Mouse (Mus musculus) lung, adult 2 months (tissue): ENCODE data around the gene Scrt2. TPM values are rescaled to one million over a fixed set of nuclear protein-coding genes. Genes with fewer than 3 reads are reported as not detected.

ENCODE experiments used
- DNase-seq: peaks from one replicate; pipeline ENCODE4 v3.0.0; 2022
- H3K4me1 ChIP-seq: fragments of 200-500 bp; 2 replicates; pipeline ENCODE4 v1.6.1; 2011; ENCODE audit warnings: low read length; ENCODE audit not compliant: control insufficient read depth, insufficient read depth
- H3K4me3 ChIP-seq: fragments of 200-500 bp; replicated peaks from 2 replicates; pipeline ENCODE3; 2011; ENCODE audit warnings: low read depth, mild to moderate bottlenecking, control low read depth, low read length; ENCODE audit errors: extremely low read depth
- CTCF ChIP-seq: fragments of 200-500 bp; IDR thresholded peaks from 2 replicates; pipeline ENCODE4 v1.5.1; 2011; ENCODE audit warnings: mild to moderate bottlenecking, low read length, control low read depth; ENCODE audit not compliant: insufficient read depth
- POLR2A ChIP-seq: fragments of 200-500 bp; IDR thresholded peaks from 2 replicates; pipeline ENCODE4 v1.6.1; 2011; ENCODE audit warnings: low read depth, mild to moderate bottlenecking, control low read depth, low read length, borderline replicate concordance; ENCODE audit errors: extremely low read depth
- WGBS: fragments of 180-500 bp; shearing (Covaris S2); methylation state at CpG from one replicate; pipeline ENCODE4 v1.1.7; 2018; 5-methylcytosine and 5-hydroxymethylcytosine counted together
- polyA plus RNA-seq: library from polyadenylated mRNA; depleted of rRNA; stranded (reverse); fragments of >200 nt; gene quantifications from 2 replicates; pipeline ENCODE4 v1.2.3, GENCODE M21; 2012

The Scrt2 gene
- polyA plus RNA-seq, 1 experiment, result not detected

GRCm38 (mm10) chr2:152114057-152114975, 33.0 kb downstream of the Scrt2 start:
- Histone ChIP-seq H3K4me1 (no peaks in the 10 kb centered on the region), H3K4me3 (no peak overlapping the region)

DNA sequence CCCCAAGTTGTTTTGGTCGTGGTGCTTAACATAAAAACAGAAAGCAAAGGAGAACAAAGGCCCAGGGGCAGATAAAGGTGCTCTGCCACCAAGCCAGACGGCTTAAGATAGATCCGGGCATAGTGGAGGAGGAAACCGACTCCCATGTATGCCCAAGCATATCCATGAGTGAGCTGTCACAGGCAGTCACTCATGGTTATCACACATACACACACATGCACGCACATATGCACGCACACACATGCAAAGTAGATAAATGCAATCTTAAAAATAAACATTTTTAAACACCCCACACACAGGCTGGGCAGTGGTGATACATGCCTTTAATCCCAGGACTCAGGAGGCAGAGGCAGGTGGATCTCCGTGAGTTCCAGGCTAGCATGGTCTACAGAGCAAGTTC, 36.4 kb downstream of the Scrt2 start:
- no peak overlapping the region for H3K4me3 ChIP-seq
- no peak for TF ChIP-seq CTCF
- no peak for TF ChIP-seq POLR2A
- 79% methylated on average over 7 of the region's 7 CpGs for WGBS
- H3K4me1 ChIP-seq, result no peaks in the 10 kb centered on the region
- no peak for DNase-seq

More at GRCm38 (mm10) chr2:152114057-152114975, 33.0 kb downstream of the Scrt2 start:
- DNase-seq, result no peak
- no peak for TF ChIP-seq POLR2A
- TF ChIP-seq CTCF, result no peak
- WGBS, result 19% methylated on average over 36 of the region's 36 CpGs

DNA sequence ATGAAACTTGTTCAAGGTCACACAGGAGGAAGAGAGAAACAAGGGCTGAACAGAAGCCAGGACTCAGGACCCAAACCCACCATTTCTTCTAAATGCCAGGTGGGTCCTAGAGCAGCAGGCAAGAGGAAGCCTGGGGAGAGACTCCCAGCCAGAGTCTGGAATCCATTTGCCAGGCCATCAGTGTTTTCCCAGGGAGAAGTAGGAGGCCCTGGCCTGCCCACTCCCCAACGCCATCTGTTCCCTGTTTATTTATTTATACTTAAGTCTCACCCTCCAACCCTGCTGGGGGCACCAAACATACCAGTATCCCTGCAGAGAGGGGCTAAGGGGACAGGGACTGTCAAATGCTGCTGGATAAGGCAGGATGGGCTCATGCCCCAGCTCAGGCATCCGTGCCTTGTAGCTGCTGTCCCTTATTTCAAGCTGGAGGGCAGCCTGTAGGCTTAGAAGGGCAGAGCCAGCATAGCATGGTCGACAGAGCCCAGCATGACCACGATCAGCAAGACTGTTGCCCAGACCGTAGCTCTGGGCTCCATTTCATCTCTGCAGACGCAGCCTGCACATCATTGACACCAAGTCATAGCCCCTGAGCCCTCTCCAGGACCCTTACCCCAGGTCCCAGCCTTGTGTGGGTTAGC, 38.0 kb downstream of the Scrt2 start:
- no peak overlapping the region for H3K4me3 ChIP-seq
- 57% methylated on average over 6 of the region's 6 CpGs for WGBS
- TF ChIP-seq CTCF, result no peak
- TF ChIP-seq POLR2A, result no peak
- H3K4me1 ChIP-seq, result no peaks in the 10 kb centered on the region
- DNase-seq, result no peak

DNA sequence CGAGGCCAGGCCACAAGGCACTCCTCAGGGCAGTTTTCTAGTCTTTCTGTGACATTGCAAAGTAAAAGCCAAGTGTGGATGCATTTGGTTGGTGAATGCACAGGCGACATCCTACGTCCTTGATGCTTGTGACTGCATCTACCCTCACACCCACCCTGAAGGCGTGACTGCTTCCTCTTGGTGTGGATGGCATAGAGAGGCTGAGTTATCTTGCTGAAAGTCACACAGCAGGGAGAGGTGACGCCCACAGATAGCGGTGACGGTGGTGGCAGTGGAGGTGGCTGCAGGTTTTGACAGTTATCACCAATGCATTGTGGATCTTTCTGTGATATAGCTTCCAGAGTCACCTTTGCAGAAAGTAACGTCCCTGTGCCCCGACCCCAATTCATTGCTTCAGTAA, 41.6 kb downstream of the Scrt2 start:
- WGBS, result 58% methylated on average over 9 of the region's 9 CpGs
- no peak overlapping the region for H3K4me3 ChIP-seq
- TF ChIP-seq POLR2A, result no peak
- no peak for TF ChIP-seq CTCF
- DNase-seq, result no peak
- no peaks in the 10 kb centered on the region for H3K4me1 ChIP-seq

DNA sequence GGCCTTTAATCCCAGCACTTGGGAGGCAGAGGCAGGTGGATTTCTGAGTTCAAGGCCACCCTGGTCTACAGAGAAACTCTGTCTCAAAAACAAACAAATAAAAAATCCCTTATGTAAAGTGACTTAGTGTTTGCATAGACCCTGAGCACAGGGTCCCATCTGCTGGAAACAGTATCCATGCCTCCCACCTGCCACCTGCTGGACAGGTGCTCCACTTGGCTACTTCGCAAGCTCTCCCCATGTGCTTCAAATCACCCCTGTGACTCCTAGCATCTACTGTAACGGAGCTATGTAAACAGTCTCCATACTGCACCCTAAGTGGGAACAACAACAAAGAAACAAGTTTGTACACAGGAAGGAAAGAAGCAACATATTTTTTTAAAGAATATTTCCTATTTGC, 47.3 kb downstream of the Scrt2 start:
- Histone ChIP-seq H3K4me1 (peaks cover 4% of the 10 kb centered on the region; the same call in 1 of the 2 replicates), H3K4me3 (no peak overlapping the region)
- no peak for DNase-seq
- TF ChIP-seq CTCF, result 0 out of 2 replicates have a peak, but pooled peaks have one; percentile 15
- no peak for TF ChIP-seq POLR2A
- 60% methylated on average over 2 of the region's 2 CpGs for WGBS

DNA sequence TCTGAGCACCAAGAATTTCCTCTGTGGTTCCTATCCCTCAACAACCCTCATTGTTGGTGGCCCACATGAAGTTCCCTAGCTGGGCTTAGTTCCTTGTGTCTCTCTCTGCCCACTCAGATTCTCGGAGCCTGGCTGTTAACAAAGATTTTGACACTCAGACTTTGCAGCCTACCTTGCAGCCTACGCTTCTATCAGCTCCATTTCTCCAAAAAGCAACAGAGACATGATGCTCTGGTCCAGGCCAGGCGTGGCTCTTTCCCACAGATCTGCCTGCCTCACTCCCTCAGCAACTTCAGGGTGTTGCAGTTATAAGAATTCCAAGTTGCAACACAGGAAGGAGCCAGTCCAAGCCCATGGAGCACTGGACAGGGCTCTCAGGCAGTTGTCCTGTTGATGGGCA, 48.4 kb downstream of the Scrt2 start:
- no peak for TF ChIP-seq POLR2A
- no peak for TF ChIP-seq CTCF
- WGBS, result 72% methylated on average over 3 of the region's 3 CpGs
- no peak for DNase-seq
- Histone ChIP-seq H3K4me1 (peaks cover 4% of the 10 kb centered on the region; the same call in 1 of the 2 replicates), H3K4me3 (no peak overlapping the region)

DNA sequence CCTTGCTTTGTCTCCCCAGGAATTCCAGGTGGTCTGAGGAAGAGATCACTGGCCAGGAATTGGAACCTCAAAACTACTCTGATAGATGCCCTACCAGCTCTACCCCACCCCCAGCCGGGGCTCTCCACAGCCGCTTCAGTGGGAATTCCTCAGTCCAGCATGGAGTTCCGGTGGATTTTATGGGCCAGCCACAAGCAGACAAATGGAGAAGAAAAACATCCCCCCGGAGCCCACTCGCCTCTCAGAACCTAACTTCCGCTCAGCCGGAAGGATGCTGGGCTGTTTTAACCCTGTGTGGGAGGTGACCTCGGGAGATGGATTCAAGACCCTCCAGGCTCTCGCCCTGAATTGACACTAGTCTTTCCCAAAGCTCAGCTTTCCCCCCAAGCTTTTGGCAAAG, 50.7 kb downstream of the Scrt2 start:
- no peak overlapping the region for H3K4me3 ChIP-seq
- peaks cover 4% of the 10 kb centered on the region; the same call in 1 of the 2 replicates for H3K4me1 ChIP-seq
- WGBS, result 38% methylated on average over 9 of the region's 9 CpGs
- no peak for DNase-seq
- TF ChIP-seq CTCF (no peak), POLR2A (no peak)

GRCm38 (mm10) chr2:152132691-152133090, 51.4 kb downstream of the Scrt2 start:
- TF ChIP-seq POLR2A (no peak), CTCF (no peak)
- H3K4me1 ChIP-seq, result peaks cover 4% of the 10 kb centered on the region; the same call in 1 of the 2 replicates
- 29% methylated on average over 8 of the region's 8 CpGs for WGBS
- no peak overlapping the region for H3K4me3 ChIP-seq
- DNase-seq, result peak; percentile 20

GRCm38 (mm10) chr2:152139191-152139987, 58.1 kb downstream of the Scrt2 start:
- 70% methylated on average over 10 of the region's 10 CpGs for WGBS
- TF ChIP-seq POLR2A, result no peak
- no peak for TF ChIP-seq CTCF
- no peak for DNase-seq
- no peak overlapping the region for H3K4me3 ChIP-seq
- peaks cover 9% of the 10 kb centered on the region for H3K4me1 ChIP-seq

DNA sequence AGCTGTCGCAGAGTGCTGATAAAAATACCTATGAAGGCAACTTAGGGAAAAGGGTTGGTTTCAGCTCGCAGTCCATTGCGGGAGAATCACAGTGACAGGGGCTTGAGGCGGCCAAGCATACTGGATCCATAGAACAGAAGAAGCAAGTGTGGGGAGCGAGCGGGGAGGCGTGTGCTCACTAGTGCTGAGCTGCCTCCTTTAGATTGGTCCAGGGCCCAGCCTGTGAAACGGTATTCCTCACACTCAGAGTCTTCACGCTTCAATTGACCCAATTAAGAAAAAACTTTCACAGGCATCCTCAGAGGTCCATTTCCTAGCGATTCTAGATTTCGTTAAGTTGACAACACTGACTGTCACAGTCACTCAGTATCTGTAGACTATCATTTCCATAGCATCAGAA, 59.6 kb downstream of the Scrt2 start:
- TF ChIP-seq CTCF (no peak), POLR2A (no peak)
- Histone ChIP-seq H3K4me3 (no peak overlapping the region), H3K4me1 (peaks cover 9% of the 10 kb centered on the region)
- 78% methylated on average over 11 of the region's 11 CpGs for WGBS
- no peak for DNase-seq
